Mouse (Mus musculus): ENCODE results near the gene Hes5.

GRCm38 (mm10) chr4:154956604-154957003, 4.1 kb upstream of the Hes5 start:
- TF ChIP-seq POLR2A (IDR thresholded peaks at IDR 0.05; ENCODE audit: borderline replicate concordance, extremely low read depth, insufficient read depth, insufficient read length, poor library complexity, severe bottlenecking) (no peak), CTCF (IDR thresholded peaks at IDR 0.05; ENCODE audit: borderline replicate concordance, extremely low read depth, insufficient read depth, insufficient read length) (no peak)
